Mouse (Mus musculus): ENCODE measurements around the gene Dnaic2.

GRCm38 (mm10) chr11:114747564-114748138 lies 20.4 kb downstream of the Dnaic2 start:
- no peak for TF ChIP-seq POLR2A (IDR thresholded peaks at IDR 0.05; ENCODE audit: borderline replicate concordance, control insufficient read depth, low read depth, low read length)
- TF ChIP-seq CTCF (IDR thresholded peaks at IDR 0.05; ENCODE audit: control insufficient read depth, insufficient read depth, low read length): no peak

Data from bone marrow, adult 2 months (tissue).